Mouse (Mus musculus) CH12.LX (cell line): ENCODE results near the gene Grifin. TPM values are rescaled to one million over a fixed set of nuclear protein-coding genes. Genes with fewer than 3 reads are reported as not detected.

Experiments
- DNase-seq: peaks from one replicate; pipeline ENCODE4 v3.0.0-alpha.2; 2013; ENCODE audit errors: extremely low read depth
- H3K27ac ChIP-seq: 2 replicates; pipeline ENCODE4 v1.5.1; 2012; ENCODE audit warnings: low read depth, mild to moderate bottlenecking, control low read depth, moderate library complexity; ENCODE audit not compliant: insufficient read depth
- H3K27me3 ChIP-seq: replicated peaks from 2 replicates; pipeline ENCODE3; 2012; ENCODE audit warnings: inconsistent platforms
- H3K36me3 ChIP-seq, 2 experiments: replicated peaks in 1 of 2; 2 replicates each; pipeline versions ENCODE3 to v1.6.1; 2012; ENCODE audit warnings: inconsistent platforms in 1 of 2, low read length in 1 of 2, mild to moderate bottlenecking in 1 of 2, mixed read lengths in 1 of 2, moderate library complexity in 1 of 2; ENCODE audit not compliant: control insufficient read depth in 1 of 2, insufficient read depth in 1 of 2
- H3K4me1 ChIP-seq, 2 experiments: 2 replicates each; pipeline ENCODE4 v1.6.1; 2012; ENCODE audit warnings: inconsistent platforms in 1 of 2, moderate library complexity in 1 of 2; ENCODE audit not compliant: insufficient read depth in 2 of 2, control insufficient read depth in 1 of 2
- H3K4me2 ChIP-seq: 2 replicates; pipeline ENCODE4 v1.6.1; 2012; ENCODE audit warnings: low read depth, mild to moderate bottlenecking, control low read depth; ENCODE audit not compliant: poor library complexity, insufficient read depth, severe bottlenecking
- H3K4me3 ChIP-seq, 3 experiments: fragments of 150-350 bp in 1 of 3; sonication (generic) in 1 of 3; replicated peaks in 1 of 3; 2 replicates each; pipeline versions ENCODE3 to v1.5.1; 2011 to 2012; ENCODE audit warnings: low read depth in 2 of 3, low read length in 2 of 3, mild to moderate bottlenecking in 2 of 3, moderate library complexity in 2 of 3, control low read depth in 1 of 3, improper control_type of control experiment in 1 of 3, inconsistent platforms in 1 of 3, mixed read lengths in 1 of 3; ENCODE audit not compliant: poor library complexity in 1 of 3
- H3K79me2 ChIP-seq: replicated peaks from 2 replicates; pipeline ENCODE4 v1.6.1; 2012; ENCODE audit warnings: mild to moderate bottlenecking, moderate library complexity; ENCODE audit not compliant: control insufficient read depth, poor library complexity, insufficient read depth, severe bottlenecking; ENCODE audit errors: extremely low read depth
- H3K9ac ChIP-seq: 2 replicates; pipeline ENCODE4 v1.6.1; 2012; ENCODE audit warnings: low read depth, mild to moderate bottlenecking, control low read depth, moderate library complexity; ENCODE audit not compliant: insufficient read depth
- H3K9me3 ChIP-seq: replicated peaks from 2 replicates; pipeline ENCODE3; 2012; ENCODE audit warnings: low read length, inconsistent platforms, mixed read lengths
- CHD2 ChIP-seq: IDR thresholded peaks from 2 replicates; pipeline ENCODE4 v1.6.1; 2011; ENCODE audit warnings: low read length, improper control_type of control experiment
- CTCF ChIP-seq, 2 experiments: IDR thresholded peaks in 1 of 2; conservative IDR thresholded peaks in 1 of 2; 2 replicates each; pipeline ENCODE4 v1.5.1; 2011 to 2012; ENCODE audit warnings: low read depth in 2 of 2, low read length in 2 of 2, improper control_type of control experiment in 1 of 2, inconsistent platforms in 1 of 2, mild to moderate bottlenecking in 1 of 2, moderate library complexity in 1 of 2
- ETS1 ChIP-seq: conservative IDR thresholded peaks from 2 replicates; pipeline ENCODE4 v1.6.1; 2012; ENCODE audit warnings: low read depth, mild to moderate bottlenecking, inconsistent platforms, low read length, improper control_type of control experiment, moderate library complexity
- GABPA ChIP-seq: IDR thresholded peaks from 2 replicates; pipeline ENCODE4 v1.6.1; 2012; ENCODE audit warnings: low read depth, low read length, improper control_type of control experiment, inconsistent platforms; ENCODE audit not compliant: insufficient replicate concordance
- JUND ChIP-seq: conservative IDR thresholded peaks from 2 replicates; pipeline ENCODE4 v1.6.1; 2011; ENCODE audit warnings: low read depth, low read length, improper control_type of control experiment
- MAFK ChIP-seq: IDR thresholded peaks from 2 replicates; pipeline ENCODE4 v1.6.1; 2011; ENCODE audit warnings: low read length, improper control_type of control experiment; ENCODE audit not compliant: insufficient replicate concordance
- MAX ChIP-seq: IDR thresholded peaks from 2 replicates; pipeline ENCODE4 v1.6.1; 2011; ENCODE audit warnings: low read length, improper control_type of control experiment
- MEF2A ChIP-seq: IDR thresholded peaks from 2 replicates; pipeline ENCODE4 v1.6.1; 2014; ENCODE audit warnings: low read depth, mild to moderate bottlenecking, inconsistent platforms, low read length, improper control_type of control experiment, borderline replicate concordance
- NRF1 ChIP-seq: IDR thresholded peaks from 2 replicates; pipeline ENCODE4 v1.6.1; 2014; ENCODE audit warnings: low read depth, mild to moderate bottlenecking, inconsistent platforms, low read length, improper control_type of control experiment, moderate library complexity
- POLR2A ChIP-seq: IDR thresholded peaks from 2 replicates; pipeline ENCODE4 v1.6.1; 2011; ENCODE audit warnings: low read depth, mild to moderate bottlenecking, improper control_type of control experiment, low read length
- POLR2AphosphoS2 ChIP-seq: IDR thresholded peaks from 2 replicates; pipeline ENCODE4 v1.6.1; 2011; ENCODE audit warnings: low read depth, low read length, improper control_type of control experiment
- SIN3A ChIP-seq: IDR thresholded peaks from 2 replicates; pipeline ENCODE4 v1.6.1; 2012; ENCODE audit warnings: low read length, improper control_type of control experiment, inconsistent platforms
- SMC3 ChIP-seq: IDR thresholded peaks from 2 replicates; pipeline ENCODE4 v1.6.1; 2011; ENCODE audit warnings: low read depth, low read length, improper control_type of control experiment
- ZC3H11A ChIP-seq: IDR thresholded peaks from 2 replicates; pipeline ENCODE4 v1.6.1; 2012; ENCODE audit warnings: low read depth, mild to moderate bottlenecking, inconsistent platforms, low read length, improper control_type of control experiment
- ZKSCAN1 ChIP-seq: IDR thresholded peaks from 2 replicates; pipeline ENCODE4 v1.6.1; 2012; ENCODE audit warnings: low read depth, inconsistent platforms, low read length, improper control_type of control experiment, borderline replicate concordance
- dilution Hi-C: fragments of 300-500 bp; cut with MboI; formaldehyde crosslinking; loops from 2 replicates; pipeline ENCODE4 v1.14.3; 2020; ENCODE audit warnings: low sequenced_read_pairs; ENCODE audit not compliant: extremely low pct_unique_long_range_greater_than_20kb, extremely low pct_ligation_motif_present
- in situ Hi-C: fragments of 300-500 bp; cut with MboI; formaldehyde crosslinking; loops from 3 replicates; pipeline ENCODE4 v1.14.3; 2019; ENCODE audit warnings: low sequenced_read_pairs, low pct_ligation_motif_present, low pct_unique_long_range_greater_than_20kb, mixed read lengths
- polyA plus RNA-seq: library from polyadenylated mRNA; unstranded; fragments of >175 nt; gene quantifications from 2 replicates; pipeline ENCODE4 v1.2.1, GENCODE M21; 2012; ENCODE audit warnings: low read depth; ENCODE audit not compliant: insufficient read length
- total RNA-seq, 2 experiments: library from RNA; depleted of rRNA; stranded (reverse); fragments of 300-350 nt in 1 of 2; fragments of >200 nt in 1 of 2; gene quantifications; 2 replicates each; pipeline ENCODE4 v1.2.3; 2012 to 2014

The Grifin gene
- total and polyA plus RNA-seq, 3 experiments: not detected

DNA sequence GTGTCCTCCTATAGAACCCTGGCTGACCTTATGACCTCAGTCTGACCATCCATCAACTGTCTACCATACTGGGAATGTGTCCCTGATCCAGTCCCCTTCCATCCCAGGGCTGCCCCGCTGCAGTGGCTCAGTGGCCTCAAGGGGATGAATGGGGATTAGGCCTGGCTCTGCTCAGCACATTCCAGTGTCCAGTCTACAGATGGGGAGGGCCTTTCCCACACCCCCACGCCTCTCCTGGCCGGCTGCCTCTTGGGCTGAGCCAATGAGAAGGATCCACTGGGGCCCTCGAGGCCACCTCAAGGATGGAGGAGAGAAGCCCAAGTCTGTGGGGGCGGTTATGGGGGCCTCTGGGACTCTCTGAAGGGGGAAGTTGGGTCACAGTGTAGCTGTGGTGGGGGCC is 580 bp upstream of the Grifin start:
- TF ChIP-seq POLR2AphosphoS2: no peak
- TF ChIP-seq JUND: no peak
- TF ChIP-seq NRF1: no peak
- no peak for TF ChIP-seq CHD2
- TF ChIP-seq MAFK: no peak
- no peak for TF ChIP-seq MAX
- no peak for TF ChIP-seq CTCF (conservative IDR thresholded peaks at IDR 0.05 in 1 of 2, IDR thresholded peaks at IDR 0.05 in 1 of 2; ENCODE audit: low read depth in 2 of 2, low read length in 2 of 2)
- TF ChIP-seq ZKSCAN1: no peak
- TF ChIP-seq GABPA: no peak
- TF ChIP-seq ZC3H11A: no peak
- no peak for TF ChIP-seq SIN3A
- no peak for DNase-seq
- Histone ChIP-seq H3K9ac (no peak overlapping the region), H3K4me2 (no peak overlapping the region), H3K4me1 (peaks cover 3 to 26% of the 10 kb centered on the region in 2 experiments), H3K79me2 (no peaks in the 10 kb centered on the region), H3K4me3 (no peak overlapping the region), H3K36me3 (no peaks in the 10 kb centered on the region), H3K27ac (no peak overlapping the region), H3K27me3 (peaks cover 28% of the 10 kb centered on the region), H3K9me3 (peaks cover 4% of the 10 kb centered on the region)
- dilution Hi-C loops (no loop called here), in situ Hi-C loops (no loop called here)

DNA sequence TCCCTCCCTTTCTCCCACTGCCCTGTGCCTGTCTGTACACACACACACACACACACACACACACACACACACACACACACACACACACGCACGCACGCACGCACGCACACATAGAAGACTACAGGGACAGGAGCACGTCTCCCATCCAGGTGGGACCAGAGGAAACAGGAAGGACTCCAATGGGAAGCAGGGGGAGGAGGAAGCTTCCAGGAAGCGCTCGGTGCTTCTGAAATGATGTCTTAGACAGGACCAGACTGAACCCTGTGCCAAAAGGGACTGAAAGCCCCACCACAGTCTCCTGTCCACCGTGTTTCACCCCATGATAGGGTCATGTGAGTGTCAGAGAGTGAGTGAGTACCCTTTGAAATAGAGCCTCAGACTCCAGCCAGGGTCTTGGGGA is 2.3 kb downstream of the Grifin start:
- no peak overlapping the region for H3K9ac ChIP-seq
- H3K27me3 ChIP-seq: peaks cover 28% of the 10 kb centered on the region
- peaks cover 3 to 18% of the 10 kb centered on the region in 2 experiments for H3K4me1 ChIP-seq
- no peaks in the 10 kb centered on the region for H3K36me3 ChIP-seq
- in situ Hi-C loops (no loop called here), dilution Hi-C loops (no loop called here)
- no peak for DNase-seq
- H3K79me2 ChIP-seq: no peaks in the 10 kb centered on the region
- no peak overlapping the region for H3K4me2 ChIP-seq
- H3K27ac ChIP-seq: no peak overlapping the region
- TF ChIP-seq MAFK: no peak
- no peak for TF ChIP-seq MEF2A
- TF ChIP-seq POLR2A: no peak
- TF ChIP-seq, all 38 proteins: peak for 0
- peaks cover 4% of the 10 kb centered on the region for H3K9me3 ChIP-seq
- H3K4me3 ChIP-seq: no peak overlapping the region

DNA sequence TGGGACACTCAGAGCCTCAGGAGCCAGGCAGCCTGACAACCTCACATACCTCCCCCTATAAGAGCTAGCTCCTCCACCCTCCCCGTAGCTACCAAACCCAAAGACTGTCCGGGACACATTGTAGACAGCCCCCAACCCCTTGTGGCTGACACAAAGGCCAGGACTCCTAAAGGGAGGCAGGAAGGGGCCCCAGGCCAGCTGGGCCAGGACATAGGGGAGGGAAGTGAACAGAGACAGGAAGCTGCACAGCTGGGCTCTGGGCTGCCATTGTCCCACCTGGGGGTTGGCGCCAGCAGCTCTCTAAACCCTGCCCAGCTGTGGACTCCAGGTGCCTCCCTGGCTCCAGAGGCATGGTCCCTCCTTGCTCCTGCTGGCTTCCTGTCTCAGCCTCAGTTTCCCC is 8.0 kb downstream of the Grifin start:
- dilution Hi-C loops (no loop called here), in situ Hi-C loops (no loop called here)
- H3K4me2 ChIP-seq: no peak overlapping the region
- peaks cover 20% of the 10 kb centered on the region for H3K27me3 ChIP-seq
- no peak for DNase-seq
- H3K79me2 ChIP-seq: no peaks in the 10 kb centered on the region
- H3K4me3 ChIP-seq: no peak overlapping the region
- H3K36me3 ChIP-seq: no peaks in the 10 kb centered on the region
- H3K9ac ChIP-seq: no peak overlapping the region
- H3K4me1 ChIP-seq: peaks cover 0 to 9% of the 10 kb centered on the region in 2 experiments; a peak in 2 of 4 replicates
- no peak overlapping the region for H3K27ac ChIP-seq
- H3K9me3 ChIP-seq: peaks cover 3% of the 10 kb centered on the region
- TF ChIP-seq ETS1: no peak
- no peak for TF ChIP-seq SMC3
- TF ChIP-seq ZC3H11A: no peak
